Mouse (Mus musculus) heart, embryonic 13.5 days (tissue): ENCODE measurements around the gene Gm12258. TPM values are rescaled to one million over a fixed set of nuclear protein-coding genes. Genes with fewer than 3 reads are reported as not detected.

Experiments
- ATAC-seq: fragments of 200-750 bp; cut with Nextera tagmentation; 2 replicates; pipeline ENCODE4 v1.8.0; 2017; ENCODE audit warnings: moderate TSS enrichment; ENCODE audit not compliant: insufficient number of reproducible peaks, low FRiP score, low TSS enrichment; ENCODE audit errors: extremely low read depth
- H3K27ac ChIP-seq: fragments of 300-500 bp; sonication (generic); replicated peaks from 2 replicates; pipeline ENCODE4 v1.5.1; 2015; ENCODE audit warnings: moderate library complexity, mild to moderate bottlenecking, inconsistent platforms
- H3K27me3 ChIP-seq: fragments of 300-500 bp; sonication (generic); replicated peaks from 2 replicates; pipeline ENCODE4 v1.6.1; 2015; ENCODE audit warnings: mild to moderate bottlenecking, inconsistent platforms
- H3K36me3 ChIP-seq: fragments of 300-500 bp; sonication (generic); 2 replicates; pipeline ENCODE4 v1.6.1; 2015; ENCODE audit warnings: mild to moderate bottlenecking, inconsistent platforms
- H3K4me1 ChIP-seq: fragments of 300-500 bp; sonication (generic); 2 replicates; pipeline ENCODE4 v1.6.1; 2015; ENCODE audit warnings: inconsistent platforms
- H3K4me2 ChIP-seq: fragments of 300-500 bp; sonication (generic); 2 replicates; pipeline ENCODE4 v1.6.1; 2015; ENCODE audit warnings: inconsistent platforms, mild to moderate bottlenecking, moderate library complexity
- H3K4me3 ChIP-seq: fragments of 300-500 bp; sonication (generic); 2 replicates; pipeline ENCODE4 v1.5.1; 2015; ENCODE audit warnings: moderate library complexity, mild to moderate bottlenecking, inconsistent platforms
- H3K9ac ChIP-seq: fragments of 300-500 bp; sonication (generic); 2 replicates; pipeline ENCODE4 v1.6.1; 2015; ENCODE audit warnings: inconsistent platforms, mild to moderate bottlenecking, moderate library complexity
- H3K9me3 ChIP-seq: fragments of 300-500 bp; sonication (generic); 2 replicates; pipeline ENCODE4 v1.6.1; 2016; ENCODE audit warnings: inconsistent platforms
- WGBS: fragments of 180-500 bp; shearing (Covaris S2); methylation state at CpG from one replicate; pipeline ENCODE4 v1.1.7; 2015; ENCODE audit warnings: mixed read lengths; 5-methylcytosine and 5-hydroxymethylcytosine counted together
- polyA plus RNA-seq: library from polyadenylated mRNA; unstranded; fragments of >200 nt; fragmentation: Nextera tagmentation; extraction: Ambion mirVana; gene quantifications from 2 replicates; pipeline ENCODE4 v1.2.1, GENCODE M21; 2015

Gm12258 gene
- polyA plus RNA-seq, 1 experiment from 2014 or later: 3.9 TPM

DNA sequence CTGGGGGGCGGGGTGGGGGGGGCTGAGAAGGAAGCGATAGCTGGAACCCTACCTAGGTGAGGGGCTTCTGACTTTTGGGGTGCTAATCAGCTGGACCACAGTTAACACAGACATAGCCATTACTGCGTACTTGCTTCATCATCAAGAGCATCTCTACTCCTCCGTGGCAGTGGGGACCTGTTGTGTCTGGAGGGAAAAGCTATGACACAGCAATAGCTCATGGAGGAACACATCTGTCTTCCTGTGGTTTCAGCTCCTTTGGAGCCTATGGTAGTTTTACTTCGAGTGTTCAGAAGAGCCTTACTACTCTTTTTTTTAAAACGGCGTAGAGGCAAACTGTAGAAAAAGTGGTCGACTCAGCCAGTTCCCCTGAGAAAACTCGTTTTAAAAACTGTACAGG, 678 bp downstream of the Gm12258 start:
- H3K27ac ChIP-seq: no peak overlapping the region
- H3K27me3 ChIP-seq: no peaks in the 10 kb centered on the region
- ATAC-seq: no peak
- H3K9ac ChIP-seq: peak overlapping the region; percentile 95
- peak overlapping the region; percentile 79 for H3K4me2 ChIP-seq
- H3K9me3 ChIP-seq: no peaks in the 10 kb centered on the region
- peaks cover 31% of the 10 kb centered on the region for H3K36me3 ChIP-seq
- H3K4me1 ChIP-seq: peaks cover 7% of the 10 kb centered on the region
- WGBS: 41% methylated on average over 9 of the region's 9 CpGs
- H3K4me3 ChIP-seq: peak overlapping the region; percentile 89

DNA sequence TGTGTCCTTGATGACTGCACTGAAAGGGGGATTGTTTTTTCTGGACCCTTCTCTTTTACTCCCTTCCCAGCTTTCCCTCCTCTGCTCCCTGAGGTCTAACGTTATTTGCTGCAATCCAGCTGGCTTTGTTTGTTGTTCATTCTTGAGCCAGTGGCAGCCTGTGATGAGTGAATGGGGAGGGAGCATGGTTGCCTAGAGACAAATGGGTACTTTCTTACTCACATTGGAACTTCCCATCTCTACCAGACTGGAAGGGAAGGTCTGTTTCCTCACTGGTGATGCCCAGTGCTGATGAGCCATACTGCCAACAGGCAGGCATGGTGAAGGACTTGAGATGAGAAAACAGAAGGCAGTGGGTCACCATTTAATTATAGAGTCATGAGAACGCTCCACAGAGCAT, 2.8 kb downstream of the Gm12258 start:
- Histone ChIP-seq H3K4me3 (no peak overlapping the region), H3K36me3 (peaks cover 39% of the 10 kb centered on the region), H3K27me3 (no peaks in the 10 kb centered on the region), H3K9ac (no peak overlapping the region), H3K9me3 (no peaks in the 10 kb centered on the region), H3K4me2 (no peak overlapping the region), H3K27ac (no peak overlapping the region), H3K4me1 (peaks cover 7% of the 10 kb centered on the region)
- 52% methylated on average over 2 of the region's 2 CpGs for WGBS
- ATAC-seq: no peak

DNA sequence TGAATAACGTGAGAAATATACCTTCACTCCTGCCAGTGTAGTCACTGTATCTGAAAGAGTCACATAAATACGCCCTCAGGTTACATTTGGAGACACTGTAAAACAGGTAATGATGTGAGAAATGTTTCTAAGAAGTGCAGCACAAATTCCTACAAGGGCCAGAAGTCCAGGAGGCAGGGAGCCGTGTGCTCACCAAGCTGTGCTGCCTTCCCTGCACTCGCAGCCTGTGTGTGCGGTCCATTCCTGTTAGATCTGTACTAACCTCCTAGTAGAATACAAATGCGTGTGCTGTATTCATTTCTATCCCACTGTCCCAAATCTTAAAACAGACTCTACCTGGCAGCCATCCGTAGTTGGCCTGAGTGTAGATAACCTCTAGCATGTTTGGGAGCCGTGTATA, 13.8 kb downstream of the Gm12258 start:
- no peak overlapping the region for H3K4me3 ChIP-seq
- H3K36me3 ChIP-seq: peaks cover 59% of the 10 kb centered on the region
- no peaks in the 10 kb centered on the region for H3K4me1 ChIP-seq
- no peaks in the 10 kb centered on the region for H3K27me3 ChIP-seq
- peaks cover 43% of the 10 kb centered on the region for H3K9me3 ChIP-seq
- WGBS: 88% methylated on average over 8 of the region's 8 CpGs
- no peak overlapping the region for H3K9ac ChIP-seq
- H3K27ac ChIP-seq: no peak overlapping the region
- no peak for ATAC-seq
- no peak overlapping the region for H3K4me2 ChIP-seq

DNA sequence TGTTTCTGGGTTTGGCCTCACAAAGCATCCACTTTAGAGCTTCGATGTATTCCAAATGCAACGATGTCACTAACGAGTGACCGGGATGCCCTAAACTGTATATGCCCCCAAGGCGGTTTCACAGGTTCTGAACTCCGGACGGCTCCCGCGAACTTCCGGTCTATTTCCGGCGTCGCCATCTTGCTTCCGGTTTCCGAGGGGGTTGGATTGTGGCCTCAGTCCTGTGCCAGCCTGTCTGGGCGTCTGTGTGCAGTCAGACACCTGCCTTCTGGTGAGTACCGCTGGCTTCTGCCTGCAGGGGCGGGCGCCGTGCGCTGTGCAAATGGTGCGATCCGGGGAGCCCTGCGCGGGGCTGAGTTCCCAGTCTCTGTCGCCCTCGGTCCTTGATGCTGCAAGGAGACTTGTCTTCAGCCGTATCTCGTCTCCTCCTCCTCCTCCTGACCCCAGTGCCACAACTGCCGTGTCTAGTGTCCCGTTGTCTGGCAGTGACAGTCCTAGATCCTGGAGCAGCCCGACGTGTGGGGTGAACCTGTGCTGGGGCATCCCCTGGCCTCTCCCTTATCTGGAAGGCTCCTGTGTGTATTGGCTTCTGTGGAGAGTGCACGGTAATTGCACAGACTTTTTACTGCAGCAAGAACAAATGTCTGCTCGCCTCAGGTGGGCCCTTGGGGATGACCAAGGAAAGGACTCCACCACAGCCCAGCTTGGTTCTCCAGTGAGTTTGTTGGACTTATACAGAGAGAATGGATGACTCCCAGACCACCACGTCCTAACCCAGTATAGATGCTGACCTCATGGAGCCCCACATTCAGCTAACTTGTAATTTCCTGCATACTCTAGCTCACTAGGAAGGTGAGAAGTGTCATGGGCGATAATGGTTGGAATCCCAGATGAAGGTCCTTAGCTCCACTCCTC, 20.3 kb downstream of the Gm12258 start, which contains the start of gene 2810021J22Rik:
Gene 2810021J22Rik (plus strand): TSS at position 178 of the 915 bp plus-strand sequence.
- Histone ChIP-seq H3K27ac (peak within 1 kb of the TSS; percentile 77), H3K27me3 (no peaks in the 10 kb centered on the region), H3K36me3 (peaks cover 33% of the 10 kb centered on the region), H3K4me1 (peaks cover 11% of the 10 kb centered on the region), H3K4me2 (peak within 1 kb of the TSS; percentile 89), H3K9me3 (peaks cover 3% of the 10 kb centered on the region; the same call in 1 of the 2 replicates), H3K4me3 (peak within 1 kb of the TSS; percentile 72), H3K9ac (peak within 1 kb of the TSS; percentile 82)
- 4% methylated on average over 37 of the region's 37 CpGs for WGBS
- peak; percentile 54 for ATAC-seq

DNA sequence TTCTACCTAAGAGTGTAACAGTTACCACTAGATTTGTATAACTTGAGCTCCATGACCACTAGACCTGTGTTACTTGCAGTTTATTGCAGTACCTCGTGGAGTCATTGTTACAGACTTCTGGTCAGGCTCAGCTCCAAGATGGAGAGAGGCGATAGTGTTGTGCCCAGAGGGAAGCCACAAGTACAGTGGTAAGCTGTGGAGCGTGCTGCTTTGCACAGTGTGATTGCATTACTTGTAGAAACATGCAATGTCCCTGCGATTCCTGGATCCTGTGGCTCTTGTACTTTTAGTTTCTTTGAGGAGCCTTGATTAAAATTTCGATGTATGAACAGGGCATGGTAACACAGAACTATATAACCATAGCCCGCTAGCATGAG, 21.0 kb downstream of the Gm12258 start:
- peaks cover 11% of the 10 kb centered on the region for H3K4me1 ChIP-seq
- H3K9me3 ChIP-seq: peaks cover 3% of the 10 kb centered on the region; the same call in 1 of the 2 replicates
- WGBS: 84% methylated on average over 6 of the region's 6 CpGs
- no peak overlapping the region for H3K27ac ChIP-seq
- H3K27me3 ChIP-seq: no peaks in the 10 kb centered on the region
- H3K36me3 ChIP-seq: peaks cover 33% of the 10 kb centered on the region
- peak overlapping the region; percentile 82; the same call in 1 of the 2 replicates for H3K9ac ChIP-seq
- no peak for ATAC-seq
- H3K4me2 ChIP-seq: peak overlapping the region; percentile 89
- peak overlapping the region; percentile 72 for H3K4me3 ChIP-seq

DNA sequence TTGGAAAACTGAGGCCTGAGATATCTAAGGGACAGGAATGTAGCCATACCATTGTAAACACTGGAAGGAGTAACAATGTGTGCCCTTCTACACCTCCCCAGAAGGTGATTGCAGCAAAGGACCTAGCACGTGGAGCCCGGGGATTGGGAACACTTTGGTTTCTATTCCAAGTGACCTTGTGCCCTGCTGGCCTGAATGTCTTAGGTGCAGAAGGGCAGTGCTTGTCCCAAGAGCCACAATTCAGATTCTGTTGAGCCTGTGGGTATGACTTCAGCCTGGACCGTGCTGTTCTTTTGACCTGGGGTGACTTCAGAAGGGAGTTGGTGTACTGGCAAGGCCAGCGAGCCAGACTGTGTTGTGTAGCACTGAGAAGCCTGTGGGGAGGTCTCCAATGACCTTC, 24.0 kb downstream of the Gm12258 start:
- 76% methylated on average over 4 of the region's 4 CpGs for WGBS
- no peaks in the 10 kb centered on the region for H3K9me3 ChIP-seq
- ATAC-seq: no peak
- H3K4me1 ChIP-seq: peaks cover 11% of the 10 kb centered on the region
- no peak overlapping the region for H3K9ac ChIP-seq
- no peak overlapping the region for H3K4me2 ChIP-seq
- no peak overlapping the region for H3K4me3 ChIP-seq
- no peaks in the 10 kb centered on the region for H3K27me3 ChIP-seq
- peaks cover 48% of the 10 kb centered on the region for H3K36me3 ChIP-seq
- H3K27ac ChIP-seq: no peak overlapping the region

DNA sequence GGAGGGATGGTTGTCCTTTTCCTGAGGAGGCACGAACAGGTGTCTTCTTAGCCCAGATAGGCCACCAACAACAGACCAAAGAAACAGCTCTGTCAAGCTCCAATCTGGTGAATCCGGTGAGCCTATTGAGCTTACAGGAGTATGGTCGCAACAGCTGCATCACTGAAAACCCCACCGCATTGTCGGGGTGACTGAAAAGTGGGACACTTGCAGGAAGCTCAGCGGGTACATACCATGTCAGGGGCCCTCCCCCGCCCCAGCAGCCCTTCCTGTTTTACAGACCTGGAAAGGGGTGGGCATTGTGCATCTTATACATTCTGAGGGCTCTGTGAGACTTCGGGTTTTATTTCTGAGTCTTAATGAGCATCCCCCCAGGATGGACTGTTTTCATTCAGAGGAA, 36.8 kb downstream of the Gm12258 start:
- Histone ChIP-seq H3K27ac (no peak overlapping the region), H3K9me3 (no peaks in the 10 kb centered on the region), H3K4me2 (no peak overlapping the region), H3K9ac (no peak overlapping the region), H3K36me3 (peaks cover 53% of the 10 kb centered on the region), H3K27me3 (no peaks in the 10 kb centered on the region), H3K4me3 (no peak overlapping the region), H3K4me1 (no peaks in the 10 kb centered on the region)
- WGBS: 81% methylated on average over 8 of the region's 8 CpGs
- ATAC-seq: no peak

DNA sequence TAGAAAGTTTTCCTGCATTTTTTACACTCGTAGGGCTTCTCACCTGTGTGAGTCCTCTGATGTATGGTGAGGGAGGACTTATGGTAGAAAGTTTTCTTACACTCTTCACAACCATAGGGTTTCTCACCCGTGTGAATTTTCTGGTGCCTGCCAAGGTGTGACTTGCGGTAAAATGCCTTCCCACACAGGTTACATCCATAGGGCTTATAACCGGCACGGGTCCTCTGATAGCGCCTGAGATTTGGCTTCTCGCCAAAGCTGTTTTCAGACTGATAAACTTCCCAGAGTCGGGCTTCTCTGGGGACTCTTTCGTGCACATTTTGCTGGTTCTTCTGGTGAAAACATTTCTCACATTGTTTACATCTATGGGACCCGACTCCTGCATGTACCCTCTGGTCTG, 43.6 kb downstream of the Gm12258 start:
- no peak for ATAC-seq
- H3K9ac ChIP-seq: no peak overlapping the region
- peaks cover 68% of the 10 kb centered on the region for H3K36me3 ChIP-seq
- no peak overlapping the region for H3K4me2 ChIP-seq
- H3K9me3 ChIP-seq: no peaks in the 10 kb centered on the region
- no peaks in the 10 kb centered on the region for H3K4me1 ChIP-seq
- H3K4me3 ChIP-seq: no peak overlapping the region
- H3K27me3 ChIP-seq: no peaks in the 10 kb centered on the region
- 83% methylated on average over 10 of the region's 10 CpGs for WGBS
- no peak overlapping the region for H3K27ac ChIP-seq

DNA sequence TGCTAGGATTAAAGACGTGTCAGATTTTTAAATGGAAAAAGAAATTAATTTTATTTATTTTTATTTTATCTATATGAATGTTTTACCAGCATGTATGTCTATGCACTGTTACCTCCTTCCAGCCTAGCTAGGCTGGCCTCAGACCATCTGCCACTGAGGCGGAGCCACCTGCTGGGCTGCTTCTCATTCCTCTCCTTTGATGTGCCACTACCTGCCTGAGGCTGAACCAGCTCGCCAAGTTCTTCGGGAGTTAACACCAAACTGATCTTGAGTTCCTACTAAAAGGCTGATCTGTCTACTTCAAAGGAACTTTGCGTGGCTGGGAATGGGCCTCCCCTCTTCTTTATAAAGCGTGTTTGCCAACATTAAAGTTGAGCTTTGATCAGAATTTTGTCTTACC, 47.5 kb downstream of the Gm12258 start:
- Histone ChIP-seq H3K27me3 (no peaks in the 10 kb centered on the region), H3K27ac (no peak overlapping the region), H3K4me3 (no peak overlapping the region), H3K4me1 (no peaks in the 10 kb centered on the region), H3K9me3 (no peaks in the 10 kb centered on the region), H3K9ac (no peak overlapping the region), H3K4me2 (no peak overlapping the region), H3K36me3 (peaks cover 81% of the 10 kb centered on the region)
- ATAC-seq: no peak
- 86% methylated on average over 6 of the region's 6 CpGs for WGBS

DNA sequence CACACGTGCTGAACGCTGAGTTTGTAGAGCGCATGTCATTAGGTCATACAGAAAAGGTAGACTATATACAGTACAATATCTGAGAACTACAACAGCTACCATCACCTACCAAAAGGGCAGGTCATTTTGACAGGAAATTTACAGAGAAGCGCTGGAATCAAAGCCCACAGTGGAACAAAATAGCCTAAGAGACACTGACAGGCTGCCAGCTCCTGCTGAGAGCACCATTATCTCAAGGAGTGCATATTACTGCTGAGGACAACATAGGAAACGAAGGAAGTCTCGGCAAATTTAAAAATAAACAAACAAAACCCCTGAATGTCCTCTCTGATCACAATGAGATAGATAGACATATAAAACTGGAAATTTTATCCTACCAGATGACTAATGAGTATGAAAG, 50.5 kb downstream of the Gm12258 start:
- Histone ChIP-seq H3K27ac (no peak overlapping the region), H3K9me3 (no peaks in the 10 kb centered on the region), H3K4me2 (no peak overlapping the region), H3K36me3 (peaks cover 79% of the 10 kb centered on the region), H3K27me3 (no peaks in the 10 kb centered on the region), H3K9ac (no peak overlapping the region), H3K4me3 (no peak overlapping the region), H3K4me1 (peaks cover 5% of the 10 kb centered on the region)
- ATAC-seq: no peak
- 84% methylated on average over 6 of the region's 6 CpGs for WGBS

DNA sequence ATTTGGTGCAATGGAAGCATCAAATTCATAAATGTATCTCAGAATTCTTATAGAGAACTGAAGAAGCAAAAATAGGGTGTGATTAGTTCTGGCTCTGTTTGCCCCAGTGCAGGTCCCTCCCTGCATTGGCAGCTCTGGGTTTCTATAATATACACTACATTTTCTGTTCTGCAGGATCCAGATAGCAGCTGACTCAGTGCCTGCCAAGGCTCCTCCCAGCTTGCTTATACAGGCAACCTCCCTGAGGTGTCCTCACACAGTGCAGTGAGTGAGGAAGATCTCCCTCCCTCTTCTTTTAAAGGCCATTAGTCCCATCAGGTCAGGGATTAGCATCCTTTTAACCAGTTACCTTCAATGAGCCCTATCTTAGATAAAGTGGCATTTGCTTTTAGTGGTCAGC, 54.1 kb downstream of the Gm12258 start:
- Histone ChIP-seq H3K36me3 (peaks cover 49% of the 10 kb centered on the region), H3K9ac (no peak overlapping the region), H3K4me1 (peaks cover 14% of the 10 kb centered on the region), H3K9me3 (no peaks in the 10 kb centered on the region), H3K4me3 (no peak overlapping the region), H3K4me2 (no peak overlapping the region), H3K27me3 (no peaks in the 10 kb centered on the region), H3K27ac (no peak overlapping the region)
- no peak for ATAC-seq
